Mouse (Mus musculus): ENCODE data around the gene Nbl1.

DNA sequence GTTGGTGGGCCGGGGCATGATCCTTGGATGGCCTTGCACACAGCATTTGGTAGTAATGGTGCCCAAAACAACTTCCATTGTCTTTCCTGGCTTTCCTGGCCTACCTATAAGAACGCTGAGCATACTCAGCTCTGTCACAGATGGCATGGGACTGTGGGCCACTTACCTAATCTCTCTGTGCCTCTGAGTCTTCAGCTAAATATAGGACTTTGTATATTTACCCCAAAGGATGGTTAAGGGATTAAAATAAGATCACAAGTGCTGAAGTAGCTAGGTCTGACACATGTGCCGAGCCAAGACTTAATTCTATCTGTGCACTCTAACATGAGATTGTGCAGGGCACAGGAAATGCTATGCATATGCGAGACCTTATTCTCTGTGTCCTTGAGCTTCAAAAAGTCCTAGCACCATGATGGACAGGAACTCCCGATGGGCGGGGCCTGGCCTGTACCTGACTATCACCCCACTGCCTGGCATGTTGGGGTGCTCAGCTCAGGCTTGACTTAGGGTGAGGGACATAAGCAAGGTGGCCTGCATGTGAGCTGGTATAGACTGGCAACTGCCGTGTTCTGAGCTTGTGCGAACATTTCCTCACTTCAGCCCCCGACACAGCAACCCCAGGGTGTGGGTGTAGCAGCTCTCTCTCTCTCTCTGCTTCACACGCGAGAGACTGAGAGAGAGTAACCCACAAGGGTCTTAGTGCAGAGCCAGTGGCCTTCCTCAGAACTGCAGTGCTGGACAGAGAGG, 59.4 kb downstream of the Nbl1 start:
- TF ChIP-seq CTCF (IDR thresholded peaks at IDR 0.05) (no peak), EP300 (IDR thresholded peaks at IDR 0.05) (no peak)
